Mouse (Mus musculus): Measurements from ENCODE around the gene Nek5.

Gene Nek5

GRCm38 (mm10) chr8:22089226-22089625, 35.6 kb downstream of the Nek5 start:
- DNase-seq (ENCODE audit: low spot score in 2 of 2), result no peak

- DNase-seq (ENCODE audit: low spot score in 2 of 2), result no peak
Observed at GRCm38 (mm10) chr8:22079313-22080007, 45.4 kb downstream of the Nek5 start.

- no peak for DNase-seq (ENCODE audit: low spot score in 2 of 2)
Observed at GRCm38 (mm10) chr8:22061126-22061525, 63.7 kb downstream of the Nek5 start.

- DNase-seq (ENCODE audit: low spot score in 2 of 2), result peak; percentile 91 to 92
Observed at GRCm38 (mm10) chr8:22060446-22060889, 64.4 kb downstream of the Nek5 start, which contains the start of gene Alg11. TSS of gene Alg11 (plus strand) at chr8:22060721.

GRCm38 (mm10) chr8:22059821-22060445, 64.9 kb downstream of the Nek5 start, which contains the start of gene Atp7b:
TSS of gene Atp7b (minus strand) at chr8:22060305.
- DNase-seq (ENCODE audit: low spot score in 2 of 2), result peak in 1 of 2 experiments; percentile 14

GRCm38 (mm10) chr8:22059153-22059738, 65.6 kb downstream of the Nek5 start:
- no peak for DNase-seq (ENCODE audit: low spot score in 2 of 2)

DNA sequence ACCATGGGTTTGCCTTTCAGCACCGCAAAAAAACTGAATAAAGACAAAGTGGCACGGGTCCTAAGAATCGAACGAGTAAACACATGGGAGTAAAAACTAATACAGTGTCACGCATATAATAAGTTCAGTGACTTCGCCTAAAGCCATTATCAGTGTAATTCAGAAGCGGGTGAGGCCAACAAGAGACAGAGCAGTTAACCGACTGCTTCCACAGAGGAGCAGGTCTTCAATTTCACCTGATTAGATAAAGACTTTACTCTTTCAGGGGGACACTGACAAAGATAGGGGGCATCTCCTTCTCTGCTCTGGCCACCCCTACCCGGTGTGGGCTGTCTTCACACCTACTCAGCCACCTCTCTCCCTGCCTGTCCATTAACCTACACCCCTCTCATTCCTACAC, 66.5 kb downstream of the Nek5 start:
- no peak for DNase-seq (ENCODE audit: low spot score in 2 of 2)

DNA sequence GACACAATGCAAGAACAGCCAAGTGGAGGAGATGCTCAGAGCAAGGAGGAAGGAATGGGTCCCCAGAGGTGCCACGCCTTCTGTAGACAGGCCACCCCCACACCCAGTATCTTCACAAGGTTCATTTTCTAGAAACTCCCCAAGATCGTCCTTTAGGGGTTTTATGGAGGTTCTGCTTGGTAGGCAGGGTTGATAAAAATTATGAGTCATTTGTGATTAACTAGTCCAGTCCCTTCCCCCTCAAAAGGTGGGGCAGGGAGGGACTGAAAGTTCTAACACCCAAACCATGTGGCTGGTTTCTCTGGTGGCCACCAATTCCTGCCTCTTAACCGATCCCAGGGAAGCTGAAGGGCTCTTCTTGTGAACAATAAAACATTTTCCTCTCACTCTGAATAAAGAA, 68.0 kb downstream of the Nek5 start:
- no peak for DNase-seq (ENCODE audit: low spot score in 2 of 2)

- no peak for DNase-seq (ENCODE audit: low spot score in 2 of 2)
Observed at GRCm38 (mm10) chr8:22055492-22055877, 69.4 kb downstream of the Nek5 start.

DNA sequence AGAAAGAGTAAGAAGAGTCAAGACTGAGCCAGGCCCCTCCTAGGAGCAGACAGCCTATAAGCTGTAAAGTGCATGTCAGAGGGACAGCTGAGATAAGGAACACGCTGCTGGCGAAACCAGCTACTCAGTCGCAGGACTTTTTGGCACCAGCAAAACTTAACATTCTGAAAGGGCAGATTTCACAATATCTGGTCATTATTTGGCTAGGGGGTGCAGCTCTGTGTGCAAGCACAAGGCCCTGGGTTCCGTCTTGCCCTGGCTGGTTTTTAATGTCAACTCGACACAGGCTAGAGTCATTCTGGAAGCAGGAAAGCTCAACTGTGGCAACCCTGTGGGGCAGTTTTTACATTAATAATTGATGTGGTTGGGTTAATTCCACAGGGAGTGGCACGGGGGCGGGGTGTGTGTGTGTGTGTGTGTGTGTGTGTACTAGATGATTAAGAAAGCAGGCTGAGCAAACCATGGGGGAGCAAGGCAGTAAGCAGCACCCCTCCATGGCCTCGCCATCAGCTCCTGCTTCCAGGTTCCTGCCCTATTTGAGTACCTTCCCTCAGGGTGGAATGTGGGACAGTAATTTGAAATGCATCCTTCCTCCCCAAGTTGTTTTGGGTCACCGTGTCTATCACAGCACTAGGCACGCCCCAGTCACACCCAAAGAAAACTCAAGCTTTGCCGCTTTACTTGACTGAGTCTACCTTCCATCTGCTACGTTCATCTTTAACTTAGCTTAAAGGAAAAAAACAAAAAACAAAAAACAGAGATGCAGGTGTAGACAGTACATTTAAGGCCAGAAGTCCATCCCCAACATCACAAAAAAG, 70.0 kb downstream of the Nek5 start:
- no peak for DNase-seq (ENCODE audit: low spot score in 2 of 2)

DNA sequence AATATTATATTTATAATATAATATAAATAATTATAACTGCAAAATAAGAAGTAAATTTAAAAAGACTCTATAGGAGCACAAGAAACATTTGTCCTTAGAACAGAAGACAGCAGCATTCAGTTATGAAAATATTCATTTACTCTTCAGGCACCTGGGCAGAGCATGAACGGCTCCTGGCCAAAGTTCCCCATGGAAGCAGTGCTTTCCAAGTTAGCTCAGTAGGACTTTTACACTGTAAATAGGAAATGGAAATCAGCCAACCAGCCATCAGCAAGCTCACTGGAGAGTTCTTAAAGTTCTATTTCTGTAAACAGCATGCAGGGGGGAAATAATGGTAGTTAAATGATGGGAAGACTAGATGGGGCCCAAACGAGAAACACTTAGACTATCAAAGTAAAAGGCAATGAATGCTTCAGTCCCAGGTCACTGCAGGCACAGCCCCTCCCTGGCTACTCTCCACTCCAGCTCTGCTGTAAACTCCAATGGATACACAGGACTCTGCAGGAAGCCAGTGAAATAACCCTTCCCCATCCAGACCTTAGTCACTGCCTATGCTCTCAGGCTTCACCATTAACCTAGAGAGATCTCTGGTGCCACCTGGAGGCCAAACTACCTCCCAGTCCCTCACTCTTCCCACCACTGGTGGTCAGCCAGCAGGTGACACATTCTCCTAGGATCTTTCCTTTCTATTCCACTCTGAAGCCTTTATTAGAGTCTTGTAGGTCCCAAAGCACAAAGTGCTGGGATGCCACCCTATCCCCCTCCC, 77.0 kb downstream of the Nek5 start:
- DNase-seq (ENCODE audit: low spot score in 2 of 2), result peak in 1 of 2 experiments; percentile 39

DNA sequence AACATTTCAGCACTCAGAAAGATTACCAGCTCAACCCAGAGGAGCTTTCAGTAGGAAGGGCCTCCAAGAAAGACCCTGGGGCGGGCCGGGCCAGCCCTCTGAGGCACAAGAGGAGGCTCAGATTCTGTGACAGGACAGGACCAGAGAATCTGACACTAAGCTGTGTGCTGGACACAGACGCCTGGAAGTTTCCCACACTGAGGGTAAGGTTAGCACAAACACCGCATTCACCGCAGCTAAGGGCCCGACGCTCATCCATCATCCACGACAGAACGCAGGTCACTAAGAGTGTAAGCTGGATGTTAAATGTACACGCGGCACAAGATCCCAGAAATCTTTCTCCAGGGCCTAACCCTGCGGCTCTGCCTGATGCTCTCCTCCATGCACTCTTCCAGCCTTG, 81.1 kb downstream of the Nek5 start:
- no peak for DNase-seq (ENCODE audit: low spot score in 2 of 2)

GRCm38 (mm10) chr8:22042515-22042914, 82.3 kb downstream of the Nek5 start:
- DNase-seq (ENCODE audit: low spot score in 2 of 2), result no peak

DNA sequence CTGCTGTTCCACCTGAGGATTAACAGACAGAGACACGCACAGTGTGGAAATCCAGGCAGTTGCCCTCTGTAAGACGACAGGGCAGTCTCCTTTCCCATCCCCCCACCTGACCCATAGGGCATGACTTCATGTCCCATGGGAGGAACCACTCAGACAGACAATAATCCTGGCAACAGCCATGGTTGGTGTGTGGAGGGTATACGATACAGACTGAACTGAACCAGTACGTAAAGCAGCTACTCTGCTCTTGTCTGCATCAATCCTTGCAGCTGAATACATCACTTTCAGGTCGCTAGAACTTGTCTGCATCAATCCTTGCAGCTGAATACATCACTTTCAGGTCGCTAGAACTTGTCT, 84.7 kb downstream of the Nek5 start:
- no peak for DNase-seq (ENCODE audit: low spot score in 2 of 2)

- DNase-seq (ENCODE audit: low spot score in 2 of 2), result no peak
Observed at GRCm38 (mm10) chr8:22039468-22040152, 85.2 kb downstream of the Nek5 start.

DNA sequence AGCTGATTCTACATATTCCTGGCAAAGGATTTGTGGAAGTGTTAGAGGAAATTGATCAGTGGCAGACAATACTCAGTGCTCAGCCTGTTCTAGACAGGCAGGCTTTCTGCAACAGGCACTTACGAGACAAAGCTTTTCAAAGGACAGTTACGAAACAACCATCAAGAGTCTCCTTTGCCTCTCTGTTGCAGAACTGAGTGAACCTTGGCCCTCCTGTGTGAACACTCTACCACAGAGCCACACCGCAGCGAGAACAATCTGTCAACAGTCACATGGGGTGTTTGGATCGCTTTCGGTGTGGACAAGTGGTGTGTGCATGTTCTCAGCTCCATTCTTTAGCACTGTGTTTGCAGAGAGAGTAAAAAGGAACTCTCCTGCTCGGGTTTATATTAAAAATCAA, 87.8 kb downstream of the Nek5 start:
- DNase-seq (ENCODE audit: low spot score in 2 of 2), result no peak

- no peak for DNase-seq (ENCODE audit: low spot score in 2 of 2)
Observed at GRCm38 (mm10) chr8:22036137-22036536, 88.7 kb downstream of the Nek5 start.

DNA sequence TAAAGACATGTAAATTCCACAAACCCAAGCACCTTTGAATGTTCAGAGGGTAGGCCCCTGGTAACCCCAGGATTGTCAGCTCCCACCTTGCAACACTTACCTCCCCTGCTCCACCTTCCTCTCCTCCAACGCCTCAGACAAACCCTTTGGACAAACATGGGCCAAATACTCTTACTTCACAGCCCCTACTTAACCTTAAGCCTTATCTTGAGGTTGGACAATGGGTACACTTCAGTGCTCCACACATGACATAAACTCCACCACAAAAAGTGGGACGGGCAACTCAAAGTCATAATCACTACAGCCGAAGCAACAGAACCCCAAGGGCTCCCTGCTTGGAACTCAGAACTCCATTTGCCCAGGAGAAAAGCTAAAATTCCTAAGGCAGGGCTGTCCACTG, 93.9 kb downstream of the Nek5 start:
- no peak for DNase-seq (ENCODE audit: low spot score in 2 of 2)

DNA sequence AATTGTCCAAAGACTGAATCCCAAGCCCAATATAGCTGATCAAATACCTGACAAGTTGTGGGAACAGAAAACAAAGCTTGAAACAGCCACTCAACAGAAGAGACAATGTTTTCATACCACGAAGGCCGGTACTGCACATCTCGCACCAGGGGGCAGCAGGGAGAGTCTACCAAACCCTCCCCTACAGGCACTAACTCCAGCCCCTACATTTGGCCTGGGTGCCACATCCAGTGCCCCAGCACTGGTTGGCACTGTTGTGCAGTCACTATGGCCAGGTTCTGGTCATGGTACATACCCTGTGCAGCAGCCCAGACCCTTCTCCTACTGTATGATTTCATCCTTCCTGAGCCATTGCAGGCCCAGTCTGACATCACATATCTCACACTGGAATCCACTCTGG, 95.9 kb downstream of the Nek5 start:
- DNase-seq (ENCODE audit: low spot score in 2 of 2), result no peak

DNA sequence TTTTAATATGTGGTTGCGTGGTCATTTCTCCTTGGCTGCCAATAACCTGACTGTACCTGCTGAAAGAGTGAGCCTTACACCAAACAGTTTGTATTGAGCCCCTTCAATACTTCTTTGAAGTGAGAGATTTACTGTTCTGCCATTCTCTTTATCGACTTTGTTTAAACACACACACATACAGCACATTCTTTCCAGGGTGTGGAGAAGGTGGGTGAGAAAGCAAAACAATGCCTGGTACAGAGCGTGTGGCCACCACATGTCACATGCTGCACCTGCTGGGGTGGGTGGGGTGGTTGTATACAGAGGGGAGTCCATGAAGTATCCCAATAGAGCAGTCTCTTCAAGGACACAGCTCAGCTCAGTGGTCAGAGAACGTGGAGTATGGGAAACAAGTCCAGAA, 99.6 kb downstream of the Nek5 start:
- DNase-seq (ENCODE audit: low spot score in 2 of 2), result no peak

Data from thymus, postnatal 10 days (tissue).